Mouse (Mus musculus): ENCODE data around the gene Ankra2.
A peak's percentile ranks its signal among the peaks of the same experiment; 100 is the strongest.

Gene Ankra2

DNA sequence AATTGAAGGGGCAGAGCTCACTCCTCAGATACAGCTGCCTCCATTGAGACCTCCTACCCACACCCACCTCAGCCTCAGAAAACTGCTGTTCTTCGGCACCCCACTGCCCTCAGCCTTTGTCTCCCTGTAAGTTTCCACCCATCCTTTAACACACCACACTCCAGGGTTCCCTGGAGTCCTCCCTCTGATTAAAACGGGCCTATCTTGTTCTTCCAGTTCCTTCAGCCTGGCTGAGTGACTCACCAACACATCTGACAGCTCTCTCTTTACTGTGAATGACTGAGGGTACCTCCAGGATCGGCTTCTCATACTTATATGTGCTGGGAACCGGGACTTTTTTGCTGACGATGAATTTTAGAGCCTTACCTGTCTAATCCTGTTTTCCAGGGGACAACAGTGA is 33.2 kb downstream of the Ankra2 start:
- peak; percentile 28 for DNase-seq (ENCODE audit: low spot score)

DNA sequence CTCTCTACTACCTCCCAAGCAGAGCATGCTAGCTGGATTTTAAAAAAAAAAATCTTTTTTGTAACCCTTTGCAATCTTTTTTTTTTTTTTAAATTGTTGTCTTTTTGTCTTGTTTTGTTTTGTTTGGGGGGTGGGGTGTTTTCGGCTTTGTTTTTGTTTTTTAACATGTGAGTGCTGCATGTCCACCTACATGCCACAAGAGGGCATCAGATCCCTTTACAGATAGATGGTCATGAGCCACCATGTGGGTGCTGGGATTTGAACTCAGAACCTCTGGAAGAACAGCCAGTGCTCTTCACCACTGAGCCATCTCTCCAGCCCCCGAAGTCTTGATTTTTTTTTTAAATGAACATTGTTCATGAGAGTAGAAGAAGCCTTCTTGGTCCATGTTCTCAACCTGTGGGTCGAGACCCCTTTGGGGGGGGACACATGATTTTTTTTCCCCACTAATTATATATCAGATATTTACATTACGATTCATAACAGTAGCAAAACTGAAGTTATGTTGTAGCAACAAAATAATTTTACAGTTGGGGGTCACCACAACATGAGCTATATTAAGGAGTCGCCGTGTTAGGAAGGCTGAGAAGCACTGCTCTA is 35.1 kb downstream of the Ankra2 start:
- DNase-seq (ENCODE audit: low spot score) = no peak

DNA sequence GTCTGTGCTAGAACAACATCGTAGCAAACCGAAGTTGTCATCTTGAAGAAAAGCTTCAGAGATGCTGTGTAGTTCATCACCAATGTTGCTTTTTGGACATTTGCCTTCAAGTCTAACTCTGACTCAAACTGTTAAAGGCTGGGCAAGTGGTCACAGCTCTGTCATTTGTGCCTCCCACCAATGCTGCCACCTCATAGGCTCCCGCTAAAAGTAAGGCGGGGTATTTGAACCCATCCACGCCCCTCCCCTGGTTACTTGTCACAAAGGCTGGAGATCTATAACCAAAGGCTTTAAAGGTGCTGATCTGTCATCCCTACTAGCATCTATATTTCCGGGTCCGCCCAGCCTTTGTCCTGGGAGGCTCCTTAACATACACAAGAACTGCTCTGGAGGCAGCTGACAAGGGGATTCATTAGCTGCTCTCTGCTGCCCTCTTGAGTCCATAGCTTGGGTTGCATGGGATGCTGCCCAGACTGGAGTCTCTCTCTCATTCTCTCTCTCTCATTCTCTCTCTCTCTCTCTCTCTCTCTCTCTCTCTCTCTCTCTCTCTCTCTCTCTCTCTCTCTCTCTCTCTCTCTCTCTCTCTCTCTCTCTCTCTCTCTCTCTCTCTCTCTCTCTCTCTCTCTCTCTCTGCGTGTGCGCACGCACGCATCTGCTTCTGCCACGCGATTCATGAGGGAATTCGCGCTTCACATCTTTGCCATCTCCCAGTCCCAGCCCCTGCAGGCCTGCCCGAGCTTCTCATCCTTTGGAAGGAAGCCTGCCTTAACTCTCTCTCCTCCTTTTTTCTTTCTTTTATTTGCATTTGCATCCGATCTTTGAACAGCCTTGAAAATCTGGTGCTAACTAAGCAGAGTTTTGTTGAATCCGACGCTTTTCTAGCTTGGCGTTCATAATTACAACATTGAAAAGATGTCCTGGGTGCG is 36.2 kb downstream of the Ankra2 start:
- DNase-seq (ENCODE audit: low spot score) = peak; percentile 70

DNA sequence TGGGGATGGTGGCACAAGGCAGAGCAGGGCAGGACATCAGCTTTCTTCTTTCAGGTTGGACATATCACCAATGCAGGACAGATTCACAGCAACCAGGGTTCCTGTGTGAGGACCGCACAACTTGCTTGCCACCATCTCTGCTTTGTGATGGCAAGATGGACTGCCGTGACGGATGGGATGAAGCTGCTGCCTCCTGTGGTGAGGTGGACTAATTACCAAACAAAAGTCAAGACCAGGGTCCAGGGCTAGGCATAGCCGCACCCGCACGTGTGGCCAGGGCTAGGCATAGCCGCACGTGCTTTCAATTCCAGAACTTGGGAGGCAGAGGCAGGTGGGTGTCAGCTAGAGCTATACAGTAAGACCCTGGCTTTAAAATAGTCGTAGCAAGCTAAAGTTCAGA is 42.4 kb downstream of the Ankra2 start:
- DNase-seq (ENCODE audit: low spot score) = no peak

DNA sequence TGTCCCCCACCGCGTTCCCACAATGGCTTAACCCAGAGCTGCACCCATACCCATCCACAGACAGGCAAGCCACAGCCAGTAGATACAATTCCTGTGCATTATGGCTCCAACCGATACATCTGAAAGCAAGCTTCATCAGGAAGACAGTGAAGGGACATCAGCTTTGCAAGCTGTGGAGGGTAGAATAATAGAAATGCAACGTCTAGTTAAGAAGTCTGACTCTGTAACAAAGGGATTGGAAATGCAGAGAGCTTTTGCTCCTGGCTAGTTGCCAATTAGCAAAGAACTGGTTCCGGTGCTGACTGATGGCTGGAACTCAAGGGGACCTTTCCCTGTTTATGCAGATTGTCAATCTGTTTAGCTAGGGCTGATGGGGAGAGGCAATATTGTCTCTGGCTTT is 43.5 kb downstream of the Ankra2 start:
- DNase-seq (ENCODE audit: low spot score) = no peak

DNA sequence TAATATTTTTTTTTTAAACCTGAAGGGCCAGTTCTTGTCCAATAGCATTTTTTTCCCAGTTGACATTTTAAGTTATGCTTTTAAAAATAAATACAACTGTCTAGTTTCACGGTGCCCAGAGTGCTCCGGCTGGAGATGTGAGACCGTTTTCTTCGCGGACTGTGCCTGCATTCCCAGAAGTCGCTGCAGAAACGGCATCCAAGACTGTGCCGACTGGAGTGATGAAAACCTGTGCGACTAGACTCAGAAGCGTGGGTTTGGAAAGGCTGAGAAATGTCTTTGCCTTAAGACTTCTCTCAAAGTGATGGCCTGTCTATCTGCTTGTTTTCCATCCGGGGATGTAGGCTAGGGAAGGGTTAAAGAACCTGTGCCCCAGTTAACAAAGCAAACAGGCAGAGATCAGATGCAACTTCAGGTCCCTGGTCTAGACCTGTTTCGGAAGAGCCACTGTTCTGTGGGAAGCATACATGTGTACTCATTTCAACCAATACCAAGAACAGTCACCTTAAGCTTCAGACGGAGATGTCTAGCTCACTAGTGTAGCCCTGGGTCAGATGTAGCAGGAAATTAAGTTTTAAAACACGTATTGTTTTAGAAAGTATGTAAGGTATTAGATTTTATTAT is 44.1 kb downstream of the Ankra2 start:
- no peak for DNase-seq (ENCODE audit: low spot score)

DNA sequence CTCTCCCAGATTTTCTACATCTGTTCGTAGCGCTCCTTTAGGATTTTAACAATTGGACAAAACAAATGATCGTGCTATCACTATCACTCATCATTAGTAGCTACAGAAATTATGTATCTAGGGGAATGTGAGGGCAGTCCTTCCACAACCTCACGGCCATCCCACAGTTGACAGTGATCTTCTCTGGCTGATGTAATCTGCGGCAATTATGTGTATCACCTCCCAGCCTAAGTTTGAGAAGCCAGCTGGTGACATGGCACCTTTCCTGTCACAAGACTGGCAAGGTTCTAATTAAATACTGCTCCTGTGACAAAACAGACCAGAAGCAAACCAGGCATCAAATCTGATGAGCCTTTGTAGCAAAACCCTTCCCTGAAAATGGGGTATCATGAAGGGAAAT is 45.1 kb downstream of the Ankra2 start:
- DNase-seq (ENCODE audit: low spot score) = no peak

DNA sequence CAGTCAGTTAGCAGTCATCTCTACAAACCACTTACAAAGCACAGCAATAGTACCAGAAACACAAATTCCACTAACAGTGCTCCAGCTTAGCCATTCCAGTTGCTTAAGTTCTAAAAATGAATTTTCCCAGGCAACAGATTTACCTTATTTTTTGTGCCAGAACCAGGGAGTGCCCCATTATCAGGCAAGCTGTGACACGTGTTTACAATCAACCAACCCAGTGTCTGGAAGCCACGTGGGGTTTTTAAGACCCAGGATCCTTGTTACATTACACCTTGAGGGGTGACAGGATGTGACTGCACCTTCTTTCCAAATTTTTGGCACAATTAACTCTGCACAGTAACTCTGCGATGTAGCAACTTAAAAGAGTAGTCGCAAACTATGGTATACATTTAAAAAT is 45.9 kb downstream of the Ankra2 start:
- DNase-seq (ENCODE audit: low spot score) = no peak

DNA sequence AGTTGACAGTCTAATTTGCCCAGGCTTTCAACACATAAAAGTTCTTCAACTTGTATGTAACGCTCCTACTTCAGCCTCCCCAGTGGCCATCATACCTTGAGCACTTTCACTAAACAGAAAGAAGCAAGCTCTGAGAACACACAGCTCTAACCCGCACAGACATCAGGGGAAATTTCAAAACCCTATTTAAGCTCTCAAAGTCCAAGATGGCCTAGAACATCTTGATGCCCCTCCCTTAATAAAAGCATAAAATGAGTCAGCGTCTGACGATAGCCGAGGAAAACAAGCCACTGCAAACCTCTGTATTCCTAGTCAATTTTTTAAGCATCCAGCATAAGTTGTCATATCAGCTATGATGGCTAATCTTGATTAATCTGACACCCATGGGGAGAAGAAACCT is 48.7 kb downstream of the Ankra2 start:
- no peak for DNase-seq (ENCODE audit: low spot score)

DNA sequence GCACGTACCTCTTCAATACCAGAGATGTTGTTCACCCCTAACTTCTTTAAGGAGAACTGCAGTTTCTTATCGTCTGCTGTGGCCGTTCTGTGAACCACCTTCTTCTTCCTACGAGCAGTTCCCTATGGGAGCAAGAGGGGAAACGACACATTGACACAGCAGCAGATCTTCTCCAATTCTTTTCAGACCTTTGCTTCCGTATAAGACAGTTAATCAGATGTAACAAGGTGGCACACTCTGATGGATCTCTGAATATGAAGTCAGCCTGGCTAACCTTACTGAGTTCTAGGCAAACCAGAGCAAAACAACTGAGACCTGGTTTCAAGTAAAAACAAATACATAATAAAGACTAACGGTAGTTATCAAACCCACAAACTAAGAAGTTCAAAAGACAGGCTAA is 50.8 kb downstream of the Ankra2 start:
- DNase-seq (ENCODE audit: low spot score) = no peak

DNA sequence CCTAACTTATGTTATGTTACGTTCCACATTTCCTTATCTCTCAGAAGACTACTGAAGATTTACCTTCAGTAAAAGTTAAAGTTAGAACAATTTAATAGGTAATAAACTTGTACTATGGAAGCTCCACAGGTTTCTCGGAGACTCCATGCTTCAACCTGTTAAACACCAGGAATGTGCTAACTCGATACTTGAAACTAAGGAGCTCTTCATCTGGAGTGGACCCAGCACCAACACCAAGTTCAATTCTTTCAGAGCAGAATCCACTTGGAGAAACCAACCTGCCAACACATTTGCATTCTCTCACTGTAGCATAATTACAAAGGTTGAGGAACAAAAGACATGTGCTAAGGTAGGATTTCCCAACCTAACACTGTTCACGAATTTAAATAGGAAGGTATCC is 52.2 kb downstream of the Ankra2 start:
- DNase-seq (ENCODE audit: low spot score) = no peak

DNA sequence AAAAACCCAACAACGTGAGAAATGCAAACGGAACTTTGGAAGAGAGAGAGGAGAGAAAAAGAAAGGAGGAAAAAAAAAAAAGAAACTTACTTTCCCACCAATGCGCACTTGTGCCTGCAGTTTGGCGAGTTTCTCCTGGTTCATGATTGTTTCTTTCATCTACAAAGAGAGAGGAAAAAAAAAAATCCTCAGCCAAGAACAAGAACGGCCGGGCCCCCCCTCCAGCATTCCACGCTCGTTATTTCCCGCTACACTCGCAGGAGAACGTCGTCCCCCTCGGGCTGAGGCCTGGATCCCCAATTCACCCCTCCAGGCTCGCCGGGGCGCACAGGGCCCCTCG is 53.2 kb downstream of the Ankra2 start:
- no peak for DNase-seq (ENCODE audit: low spot score)

DNA sequence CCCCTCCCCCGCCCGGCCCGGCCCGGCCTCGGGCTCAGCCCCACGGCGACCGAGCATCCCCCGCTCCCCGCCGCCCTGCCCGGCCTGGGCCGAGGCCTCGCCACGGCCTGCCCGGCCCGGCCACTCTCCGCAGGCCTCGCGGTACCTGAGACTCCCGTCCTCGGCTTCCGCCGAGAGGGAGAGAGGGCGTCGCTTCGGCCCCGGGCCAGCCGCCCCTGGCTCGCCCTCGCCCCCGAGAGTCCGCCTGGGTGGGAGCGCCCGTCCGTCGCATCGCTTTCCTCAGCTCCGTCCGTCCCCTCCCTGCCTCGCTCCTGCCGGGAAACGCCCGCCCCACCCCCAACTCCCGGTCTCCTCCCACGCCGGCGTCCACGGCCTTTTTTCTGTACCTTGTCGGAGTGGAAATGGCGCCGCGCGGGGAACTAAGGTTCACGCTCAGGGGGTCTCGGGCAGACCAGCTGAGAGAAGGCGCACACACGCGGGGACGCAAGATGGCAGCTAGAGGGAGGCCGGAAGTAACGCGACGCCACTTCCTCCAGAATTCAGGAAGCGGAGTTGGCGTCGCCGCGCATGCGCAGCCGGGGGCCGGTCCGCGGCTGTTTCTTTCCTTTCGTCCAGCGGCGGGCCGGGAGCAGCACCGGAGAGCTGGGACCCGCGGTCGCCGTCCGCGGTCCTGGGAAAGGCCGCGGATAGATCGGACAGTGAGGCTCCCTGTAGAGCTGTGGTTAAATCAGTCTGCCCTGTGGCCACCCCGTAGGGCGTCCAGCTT is 53.8 kb downstream of the Ankra2 start, which contains the start of gene Btf3:
Gene Btf3 (minus strand): TSS at position 527 of the 766 bp plus-strand sequence.
- peak; percentile 93 for DNase-seq (ENCODE audit: low spot score)

DNA sequence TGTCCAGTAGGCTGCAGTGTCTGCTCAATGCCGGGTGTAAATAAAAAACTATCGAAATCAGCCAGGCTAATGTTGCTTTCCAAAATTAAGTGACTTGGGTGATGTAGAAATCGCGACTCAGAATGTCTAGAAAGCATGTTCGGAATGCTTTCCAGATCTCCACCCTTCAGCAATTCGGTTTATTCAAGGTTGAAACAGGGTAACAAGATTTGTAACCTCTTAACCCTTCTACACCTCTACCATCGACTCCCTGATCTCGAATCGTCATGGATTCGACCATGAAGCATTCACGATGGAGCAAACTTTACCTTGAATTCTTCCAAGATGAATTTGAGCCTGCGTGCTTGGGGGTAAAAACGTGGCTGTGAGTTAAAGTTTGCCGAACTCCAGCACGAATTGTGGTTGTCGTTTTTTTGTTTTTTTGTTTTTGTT is 54.4 kb downstream of the Ankra2 start:
- DNase-seq (ENCODE audit: low spot score) = no peak

DNA sequence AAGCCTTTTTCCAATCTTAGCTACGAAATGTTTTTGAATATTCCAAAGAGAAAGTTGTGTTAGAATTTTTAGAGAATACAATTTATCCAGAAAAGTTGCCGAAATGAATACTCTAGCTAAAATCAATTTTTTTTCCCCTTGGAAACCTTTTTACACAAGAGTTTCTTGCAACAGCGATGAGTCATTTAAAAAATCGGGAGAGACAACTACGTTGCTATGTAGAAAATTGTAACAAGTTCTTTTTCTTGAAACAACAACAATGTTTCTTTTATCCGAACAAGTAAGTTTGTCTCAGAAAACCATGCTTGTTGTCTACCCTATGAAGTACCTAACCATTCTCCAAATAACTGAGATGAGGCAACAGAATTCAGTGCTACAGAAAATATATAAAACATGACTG is 55.0 kb downstream of the Ankra2 start:
- no peak for DNase-seq (ENCODE audit: low spot score)

Data from urinary bladder, postnatal 25 days (tissue).